Mouse (Mus musculus) thymus, adult 18-20 months (tissue): Measurements from ENCODE around the gene Trp53.
"Not testable (repeated sequence)": the region's sequence is repeated elsewhere in the genome, so short reads cannot be mapped to it uniquely, and the experiment has no call there.

Source experiments
- DNase-seq, 2 experiments: peaks; one replicate each; pipeline ENCODE4 v3.0.0; 2022; ENCODE audit warnings: mixed read lengths in 2 of 2

Trp53 gene

DNA sequence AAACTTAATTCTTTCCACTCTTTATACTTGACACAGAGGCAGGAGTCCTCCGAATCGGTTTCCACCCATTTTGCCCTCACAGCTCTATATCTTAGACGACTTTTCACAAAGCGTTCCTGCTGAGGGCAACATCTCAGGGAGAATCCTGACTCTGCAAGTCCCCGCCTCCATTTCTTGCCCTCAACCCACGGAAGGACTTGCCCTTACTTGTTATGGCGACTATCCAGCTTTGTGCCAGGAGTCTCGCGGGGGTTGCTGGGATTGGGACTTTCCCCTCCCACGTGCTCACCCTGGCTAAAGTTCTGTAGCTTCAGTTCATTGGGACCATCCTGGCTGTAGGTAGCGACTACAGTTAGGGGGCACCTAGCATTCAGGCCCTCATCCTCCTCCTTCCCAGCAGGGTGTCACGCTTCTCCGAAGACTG is at the start of gene Trp53, which contains the start of gene Wrap53:
Trp53 (plus strand) TSS at position 269 of the 424 bp plus-strand sequence.
Wrap53 (minus strand) TSS at position 165 of the 424 bp plus-strand sequence.
- DNase-seq = peak; percentile 86 to 92

DNA sequence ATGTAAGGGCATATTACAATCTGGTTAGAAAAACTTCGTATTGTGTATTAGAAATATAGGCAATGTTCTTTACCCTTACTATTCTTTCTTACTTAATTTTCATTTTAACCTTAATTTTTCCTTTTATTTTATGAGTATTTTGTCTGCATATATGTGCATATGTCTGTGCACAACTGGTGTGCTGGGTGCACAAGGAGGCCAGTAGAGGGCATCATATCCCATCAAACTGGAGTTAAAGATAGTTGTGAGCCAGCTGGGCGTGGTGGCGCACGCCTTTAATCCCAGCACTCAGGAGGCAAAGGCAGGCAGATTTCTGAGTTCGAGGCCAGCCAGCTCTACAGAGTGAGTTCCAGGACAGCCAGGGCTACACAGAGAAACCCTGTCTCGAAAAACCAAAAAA is 49.4 kb upstream of the Trp53 start:
- DNase-seq = not testable (repeated sequence)

DNA sequence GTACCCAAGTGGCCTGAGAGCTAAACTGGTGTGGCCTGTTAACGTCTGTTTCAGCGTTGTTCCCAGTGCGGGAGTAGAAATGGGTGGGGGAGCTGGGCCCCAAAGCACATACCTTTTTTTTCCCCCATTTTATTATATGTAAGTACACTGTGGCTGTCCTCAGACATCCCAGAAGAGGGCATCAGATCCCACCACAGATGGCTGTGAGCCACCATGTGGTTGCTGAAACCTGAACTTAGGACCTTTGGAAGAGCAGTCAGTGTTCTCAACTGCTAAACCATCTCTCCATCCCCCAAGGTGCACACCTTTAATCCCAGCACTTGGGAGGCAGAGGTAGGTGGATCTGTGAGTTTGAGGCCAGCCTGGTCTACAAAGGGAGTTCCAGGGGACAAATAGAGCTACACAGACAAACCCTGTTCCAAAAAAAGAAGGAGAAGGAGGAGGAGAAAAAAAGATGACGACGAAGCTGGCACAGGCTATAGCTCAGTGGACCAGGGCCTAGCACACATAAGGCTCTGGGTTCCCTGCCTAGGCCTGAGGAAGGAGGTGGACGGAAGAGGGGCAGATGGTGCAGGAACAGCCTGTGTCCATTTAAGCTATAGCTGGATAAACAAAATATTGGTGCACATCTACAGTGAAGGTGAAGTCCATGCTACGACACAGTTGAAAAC is 47.5 kb upstream of the Trp53 start:
- no peak for DNase-seq

DNA sequence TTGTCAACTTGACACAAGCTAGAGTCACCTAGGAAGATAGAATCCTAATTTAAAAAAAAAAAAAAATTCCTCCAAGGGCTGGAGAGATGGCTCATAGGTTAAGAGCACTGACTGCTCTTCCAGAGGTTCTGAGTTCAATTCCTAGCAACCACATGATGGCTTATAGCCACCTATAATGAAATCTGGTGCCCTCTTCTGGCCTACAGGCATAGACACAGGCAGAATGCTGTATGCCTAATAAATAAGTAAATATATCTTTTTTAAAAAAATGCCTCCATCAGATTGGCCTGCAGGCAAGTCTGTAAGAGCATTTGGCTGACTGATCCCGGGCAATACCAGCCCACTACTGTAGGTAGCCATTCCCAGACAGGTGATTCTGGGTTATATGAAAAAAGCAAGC is 45.2 kb upstream of the Trp53 start:
- DNase-seq = no peak

DNA sequence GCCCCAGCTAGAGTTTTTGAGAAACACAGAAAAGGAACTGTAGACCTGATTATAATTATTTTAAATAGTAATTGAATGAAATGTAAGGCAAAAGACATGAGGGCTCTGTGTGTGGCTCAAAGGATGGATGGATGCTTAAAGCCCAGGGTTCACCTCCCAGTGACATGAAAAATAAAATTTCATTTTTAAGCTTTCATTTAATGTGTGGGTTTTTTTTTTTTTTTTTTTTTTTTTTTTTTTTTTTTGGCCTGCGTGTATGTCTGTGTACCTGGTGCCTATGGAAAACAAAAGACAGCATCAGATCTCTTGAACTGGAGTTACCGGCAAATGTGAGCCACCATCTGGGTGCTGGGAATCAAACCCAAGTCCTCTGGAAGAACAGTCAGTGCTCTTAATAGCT is 39.5 kb upstream of the Trp53 start:
- DNase-seq = no peak

DNA sequence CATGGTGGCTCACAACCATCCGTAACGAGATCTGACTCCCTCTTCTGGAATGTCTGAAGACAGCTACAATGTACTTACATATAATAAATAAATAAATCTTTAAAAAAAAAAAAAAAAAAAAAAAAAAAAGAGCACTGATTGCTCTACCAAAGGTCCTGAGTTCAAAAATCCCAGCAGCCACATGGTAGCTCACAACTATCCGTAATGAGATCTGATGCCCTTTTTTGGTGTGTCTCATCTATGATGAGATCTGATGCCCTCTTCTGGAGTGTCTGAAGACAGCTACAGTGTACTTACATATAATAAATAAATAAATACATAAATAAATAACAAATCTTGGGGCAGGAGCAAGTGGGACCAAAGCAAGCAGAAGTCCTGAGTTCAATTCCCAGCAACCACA is 38.4 kb upstream of the Trp53 start:
- not testable (repeated sequence) for DNase-seq

DNA sequence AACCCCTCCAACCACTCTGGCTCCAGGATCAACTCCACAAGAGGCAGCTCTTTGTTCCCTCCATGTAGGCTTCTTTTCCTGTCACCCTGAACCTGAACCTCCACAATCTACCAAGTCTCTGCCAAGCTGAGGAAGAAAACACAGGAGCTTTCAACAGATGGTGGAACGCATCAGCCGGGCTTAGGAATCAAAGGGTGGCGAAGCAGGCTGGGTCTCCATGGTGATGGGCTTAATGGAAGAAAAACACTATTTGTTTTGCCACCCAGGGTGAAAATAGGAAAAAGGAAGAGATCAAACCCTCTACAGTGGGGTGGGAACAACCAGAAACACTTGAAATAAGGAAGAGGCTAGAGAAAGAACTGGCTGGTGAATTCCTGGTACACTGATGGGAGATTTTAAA is 36.6 kb upstream of the Trp53 start:
- DNase-seq = no peak

DNA sequence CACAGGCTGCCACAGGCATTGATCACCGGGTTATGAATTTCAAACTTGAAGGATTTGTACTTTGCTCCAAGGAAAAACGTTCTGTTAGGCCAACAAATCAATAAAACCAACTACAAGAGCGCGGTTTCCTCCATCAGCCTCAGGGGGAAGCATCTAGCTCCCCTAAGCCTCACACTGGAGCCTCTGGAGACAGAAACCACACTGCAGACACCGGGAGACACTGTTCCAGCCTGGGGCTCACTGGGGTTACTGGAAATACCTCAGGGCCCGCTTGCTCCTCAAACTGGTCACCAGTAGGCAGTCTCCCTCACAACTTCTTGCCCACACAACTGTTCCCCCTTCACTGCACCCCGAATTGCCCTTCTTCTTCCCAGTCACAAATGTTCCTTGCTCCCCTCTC is 34.2 kb upstream of the Trp53 start:
- no peak for DNase-seq

DNA sequence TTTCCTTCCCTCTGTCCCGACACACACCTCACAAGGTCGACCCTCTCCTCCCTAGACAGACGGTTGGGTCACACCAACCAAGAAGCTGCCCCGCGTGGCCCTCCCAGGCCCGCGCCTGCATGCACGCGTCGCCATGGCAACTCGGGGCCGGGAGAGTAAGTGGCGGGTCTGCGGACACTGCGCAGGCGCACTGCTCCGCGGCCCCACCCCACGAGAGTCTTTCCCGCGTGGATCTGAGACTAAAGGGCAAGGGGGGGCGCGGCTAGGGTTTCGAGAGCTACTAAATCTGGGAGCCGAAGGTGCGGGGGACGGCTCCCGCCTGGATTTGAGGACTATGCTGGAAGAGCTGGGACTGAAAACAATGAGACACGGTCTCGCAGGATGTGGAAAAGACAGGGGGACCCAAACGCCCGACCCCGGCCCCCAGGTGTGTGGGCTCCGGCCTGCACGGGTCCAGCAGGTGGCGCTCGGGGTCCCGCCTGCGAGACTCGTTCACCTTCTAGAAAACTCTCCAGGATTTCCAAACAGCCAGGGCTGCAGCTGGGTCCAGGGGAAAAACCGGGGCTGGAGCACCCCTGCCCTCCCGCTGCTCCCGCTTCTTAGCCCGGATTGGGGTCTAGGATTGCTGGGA is 33.6 kb upstream of the Trp53 start:
- peak; percentile 51 to 67 for DNase-seq

DNA sequence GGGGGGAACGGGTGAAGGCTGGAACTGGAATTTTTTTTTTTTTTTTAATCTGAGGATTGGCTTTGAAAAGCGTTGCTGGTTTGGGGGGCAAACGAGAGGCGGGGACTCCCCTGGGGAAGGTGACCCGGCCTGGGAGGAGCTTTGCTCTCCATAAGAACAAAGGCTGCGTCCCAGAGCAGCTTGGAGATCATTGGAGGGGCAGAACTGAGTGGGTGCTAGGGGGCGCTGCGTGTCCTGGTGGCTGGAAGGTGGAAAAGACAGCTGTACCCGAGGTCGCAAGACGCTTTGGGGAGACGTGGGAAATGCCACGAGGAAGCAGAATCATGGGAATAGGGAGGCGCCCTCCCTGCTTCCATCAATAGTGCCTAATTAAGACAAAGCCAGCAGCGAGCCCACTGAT is 33.1 kb upstream of the Trp53 start:
- peak in 1 of 2 experiments; percentile 44 for DNase-seq

DNA sequence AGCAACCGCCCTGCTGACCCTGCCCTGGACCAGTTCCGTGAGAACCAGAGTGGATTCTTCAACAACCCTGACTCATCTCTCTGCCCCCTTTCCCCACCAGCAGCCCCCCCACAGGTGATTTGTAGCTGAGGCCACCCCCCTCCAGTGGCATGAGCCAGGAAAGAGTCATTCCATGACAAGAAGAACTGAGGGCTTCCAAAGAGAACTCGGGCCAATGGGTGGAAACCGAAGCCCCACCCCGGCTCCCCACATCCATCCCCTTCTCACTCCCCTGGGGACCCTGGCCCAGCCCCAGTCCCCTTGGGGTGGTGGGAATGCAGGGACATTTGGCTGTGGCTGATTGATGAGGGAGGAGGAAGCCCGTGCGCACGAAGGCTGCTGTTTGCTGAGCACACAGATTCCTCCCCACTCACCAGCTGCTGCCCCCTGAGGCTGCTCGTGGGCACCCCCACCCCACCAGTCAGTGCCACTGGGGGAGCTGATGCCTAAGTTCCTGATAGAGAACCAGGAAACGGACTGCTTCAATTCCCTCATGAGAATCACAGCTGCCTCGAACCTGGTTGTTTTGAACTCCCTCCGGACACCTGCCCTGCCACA is 31.0 kb upstream of the Trp53 start, which contains the start of gene Dnah2:
Dnah2 (minus strand) TSS at position 51 of the 597 bp plus-strand sequence.
- DNase-seq = no peak

DNA sequence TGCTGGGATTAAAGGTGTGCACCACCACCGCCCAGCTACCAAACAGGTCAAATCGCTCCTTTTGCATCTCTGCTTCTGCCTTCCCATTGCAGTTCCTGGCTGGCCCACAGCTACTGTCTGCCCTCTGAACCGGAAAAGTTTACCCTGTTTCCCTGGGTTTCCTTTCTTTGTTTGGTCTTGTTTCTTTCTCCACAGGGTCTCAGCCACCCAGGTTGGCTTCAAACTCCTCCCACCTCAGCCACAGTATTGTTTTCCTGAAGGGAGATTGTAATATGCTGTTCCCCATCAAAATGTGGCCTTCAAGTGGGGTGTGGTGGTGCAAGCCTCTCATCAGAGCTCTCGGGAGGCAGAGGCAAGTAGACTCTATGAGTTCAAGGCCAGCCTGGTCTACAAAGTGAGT is 28.8 kb upstream of the Trp53 start:
- DNase-seq = no peak

DNA sequence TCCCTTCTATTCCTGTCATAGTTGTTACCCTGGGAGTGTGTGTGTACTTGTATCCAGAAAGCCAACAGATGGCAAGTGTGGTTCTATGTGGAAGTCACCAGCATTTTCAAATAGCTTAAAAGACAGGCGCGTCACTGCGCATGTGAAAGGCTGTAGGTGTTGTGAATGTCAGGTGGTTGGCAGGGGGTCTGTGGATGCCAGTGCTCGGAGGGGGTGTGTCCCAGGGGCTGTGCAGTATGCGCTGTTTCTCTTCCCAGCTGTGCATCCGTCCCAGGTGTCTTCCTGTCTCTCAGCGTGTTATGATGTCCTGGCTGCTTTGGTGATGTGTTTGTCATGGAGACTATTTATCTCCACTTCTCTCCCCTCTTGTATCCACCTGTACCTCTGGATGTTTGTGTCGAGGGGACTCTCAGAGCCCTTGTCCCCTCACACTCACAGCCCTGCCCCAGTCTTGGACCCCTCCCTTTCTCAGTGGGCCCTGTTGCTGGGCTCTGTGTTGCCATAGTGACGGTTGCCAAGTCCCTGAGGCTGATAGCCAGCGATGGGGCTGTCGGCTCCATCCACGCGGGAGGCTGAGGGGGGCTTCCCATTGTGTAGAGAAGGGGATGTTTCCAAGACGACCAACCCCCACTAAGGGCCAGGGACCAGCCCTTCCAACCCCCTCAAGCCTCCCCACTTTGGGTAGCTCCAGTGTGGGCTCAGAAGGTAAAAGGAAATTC is 27.4 kb upstream of the Trp53 start:
- DNase-seq = peak in 1 of 2 experiments; percentile 40

DNA sequence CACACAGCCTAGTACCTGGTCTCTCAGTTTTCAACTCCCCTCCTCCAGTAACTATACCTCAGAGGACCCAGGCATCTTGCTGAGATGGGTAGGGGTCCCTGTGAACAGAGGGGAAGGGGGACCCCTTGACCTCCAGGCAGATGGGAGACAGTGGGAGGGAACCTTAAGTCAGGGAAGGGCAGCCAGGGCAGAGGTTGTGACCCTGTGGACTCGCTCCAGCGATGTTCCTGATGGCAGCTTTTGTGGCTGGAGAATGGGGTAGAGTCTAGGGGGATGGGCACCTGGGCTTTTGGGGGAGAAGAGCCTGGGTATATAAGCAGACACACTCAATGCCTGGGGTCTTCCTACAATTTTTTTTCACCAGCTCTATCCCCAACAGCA is 26.8 kb upstream of the Trp53 start:
- no peak for DNase-seq

DNA sequence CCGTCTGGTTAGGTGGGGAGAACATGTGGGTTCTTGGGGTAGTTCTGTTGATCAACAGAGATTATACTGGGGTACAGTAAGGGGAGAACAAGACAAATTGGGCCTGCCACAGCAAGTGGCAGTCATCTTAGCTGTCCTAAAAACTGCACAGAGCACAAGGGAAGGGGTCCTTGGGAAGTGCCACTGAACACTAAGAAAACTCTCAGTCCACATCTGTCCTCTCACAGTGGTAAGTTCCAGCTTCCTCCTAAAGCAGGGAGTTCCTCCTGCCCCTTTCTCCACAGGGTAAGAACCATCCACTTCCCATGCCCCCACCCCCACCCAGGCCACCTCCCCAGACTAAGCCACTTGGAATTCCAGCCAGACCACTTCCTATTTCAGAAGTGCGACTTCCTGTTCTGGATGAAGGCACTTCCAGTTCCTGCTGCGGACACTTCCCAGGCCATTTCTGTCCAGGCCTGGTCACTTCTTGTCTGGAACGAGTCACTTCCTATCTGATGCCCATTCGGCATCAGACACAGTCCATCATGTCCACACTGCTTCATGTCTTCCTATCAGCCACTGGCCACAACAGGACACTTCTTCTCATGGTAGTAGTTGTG is 25.5 kb upstream of the Trp53 start:
- DNase-seq = no peak

DNA sequence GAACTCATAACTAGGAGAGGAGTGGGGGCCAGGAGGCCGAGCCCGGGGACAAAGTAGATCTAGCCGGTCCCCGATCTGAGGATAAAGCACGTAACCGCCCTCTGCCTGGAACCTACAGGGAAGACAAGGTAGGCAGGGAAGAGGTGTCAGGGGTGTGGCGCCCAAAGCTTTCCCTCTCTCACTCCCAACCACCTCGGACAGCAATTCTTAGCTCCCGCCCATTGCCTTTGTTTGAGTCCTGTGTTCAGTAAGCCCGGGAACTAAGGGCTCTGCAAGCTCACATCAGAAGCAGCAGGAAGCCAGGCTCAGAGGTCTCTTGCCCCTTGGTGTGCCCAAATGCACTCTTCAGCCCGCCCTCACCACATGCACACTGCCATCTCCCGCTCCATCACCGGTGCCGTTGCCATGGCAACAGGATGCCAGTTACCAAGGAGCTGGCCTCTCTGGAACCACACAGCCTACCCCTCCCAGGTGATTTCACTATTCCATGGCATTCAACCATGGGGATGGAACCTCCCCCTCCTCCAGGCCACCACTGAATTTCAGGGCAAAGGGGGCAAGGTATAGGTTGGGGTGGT is 22.7 kb upstream of the Trp53 start:
- DNase-seq = no peak

DNA sequence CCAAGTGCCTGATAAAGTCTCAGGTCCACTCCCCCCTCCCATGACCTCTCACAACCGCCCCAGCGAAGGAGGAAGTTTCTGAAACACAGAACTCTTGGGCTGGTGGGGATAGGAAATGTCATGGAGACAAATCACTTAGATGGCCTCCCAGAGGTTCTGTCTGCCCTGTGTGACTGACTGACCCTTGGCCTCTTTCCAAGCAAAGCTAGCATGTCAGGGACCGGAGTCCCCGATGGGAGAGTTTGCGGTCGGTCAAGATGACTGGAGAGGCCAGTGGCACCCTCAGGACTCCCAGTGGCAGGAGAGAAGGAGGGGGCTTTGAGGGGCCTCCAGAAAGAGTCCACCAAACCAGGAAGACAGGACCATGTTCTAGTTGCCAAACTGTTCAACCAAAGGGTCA is 21.4 kb upstream of the Trp53 start:
- no peak for DNase-seq

DNA sequence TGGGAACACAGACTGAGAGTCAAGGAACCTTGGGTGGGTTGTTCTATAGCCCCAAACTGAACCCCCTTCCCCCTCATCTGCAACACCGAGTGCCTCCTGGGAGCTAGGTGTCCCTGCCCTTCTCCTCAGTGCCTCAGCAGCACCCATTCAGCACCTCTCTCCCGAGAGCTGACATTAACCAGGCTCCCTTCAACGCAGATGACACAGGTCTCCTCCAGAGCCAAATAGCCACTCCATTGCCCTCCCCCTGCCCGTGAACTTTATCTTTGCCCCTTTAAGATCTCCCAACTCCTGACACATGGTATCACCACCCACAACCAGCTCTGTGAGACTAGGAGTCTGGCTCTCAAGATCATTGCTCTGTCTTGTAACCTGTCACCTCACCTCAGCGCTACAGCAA is 21.0 kb upstream of the Trp53 start:
- DNase-seq = no peak

DNA sequence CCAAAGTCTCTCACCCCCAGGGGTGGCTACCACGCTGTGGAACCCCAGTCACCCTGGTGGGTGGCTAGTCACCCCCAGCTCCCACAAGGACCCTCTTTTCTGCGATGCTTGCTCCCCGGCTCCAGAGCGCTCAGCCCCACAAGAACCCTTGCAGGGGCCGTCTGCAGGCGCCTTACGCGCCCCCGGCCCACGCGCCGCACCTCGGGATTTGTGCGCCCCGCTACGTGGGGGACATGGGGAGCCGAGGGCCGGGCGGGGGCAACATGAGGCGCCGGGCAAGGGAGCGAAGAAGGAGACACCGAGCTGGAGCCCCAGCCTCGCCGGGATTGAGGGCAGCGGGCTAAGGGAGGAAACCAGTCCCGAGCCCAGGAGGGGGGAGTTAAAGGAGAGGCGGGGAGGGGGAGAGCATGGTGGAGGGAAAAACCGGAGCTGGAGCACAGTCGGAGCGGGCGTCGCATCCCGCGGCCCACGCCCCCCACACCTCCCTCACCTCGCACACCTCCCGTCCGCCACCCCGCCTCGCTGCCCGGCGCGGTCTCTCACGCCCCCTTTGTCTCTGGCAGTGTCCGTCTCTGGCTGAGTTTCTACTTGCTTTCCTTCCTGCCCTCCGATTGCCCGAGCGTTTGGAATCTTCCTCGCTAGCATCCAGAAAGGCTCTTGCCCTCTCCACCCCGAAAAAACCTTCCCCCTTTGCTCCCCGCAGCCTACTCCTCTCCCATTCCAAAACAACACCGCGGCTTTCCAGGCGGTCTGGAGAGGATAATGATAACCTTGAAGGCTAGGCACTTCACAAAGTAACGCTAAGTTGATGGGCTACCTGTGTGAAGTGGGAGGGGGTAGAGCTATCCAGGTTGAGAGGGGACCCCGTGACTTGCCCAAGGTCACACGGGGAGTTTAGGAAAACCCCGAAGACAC is 20.1 kb upstream of the Trp53 start, which contains the start of gene Efnb3:
Efnb3 (minus strand) TSS at position 355 of the 915 bp plus-strand sequence.
- no peak for DNase-seq

DNA sequence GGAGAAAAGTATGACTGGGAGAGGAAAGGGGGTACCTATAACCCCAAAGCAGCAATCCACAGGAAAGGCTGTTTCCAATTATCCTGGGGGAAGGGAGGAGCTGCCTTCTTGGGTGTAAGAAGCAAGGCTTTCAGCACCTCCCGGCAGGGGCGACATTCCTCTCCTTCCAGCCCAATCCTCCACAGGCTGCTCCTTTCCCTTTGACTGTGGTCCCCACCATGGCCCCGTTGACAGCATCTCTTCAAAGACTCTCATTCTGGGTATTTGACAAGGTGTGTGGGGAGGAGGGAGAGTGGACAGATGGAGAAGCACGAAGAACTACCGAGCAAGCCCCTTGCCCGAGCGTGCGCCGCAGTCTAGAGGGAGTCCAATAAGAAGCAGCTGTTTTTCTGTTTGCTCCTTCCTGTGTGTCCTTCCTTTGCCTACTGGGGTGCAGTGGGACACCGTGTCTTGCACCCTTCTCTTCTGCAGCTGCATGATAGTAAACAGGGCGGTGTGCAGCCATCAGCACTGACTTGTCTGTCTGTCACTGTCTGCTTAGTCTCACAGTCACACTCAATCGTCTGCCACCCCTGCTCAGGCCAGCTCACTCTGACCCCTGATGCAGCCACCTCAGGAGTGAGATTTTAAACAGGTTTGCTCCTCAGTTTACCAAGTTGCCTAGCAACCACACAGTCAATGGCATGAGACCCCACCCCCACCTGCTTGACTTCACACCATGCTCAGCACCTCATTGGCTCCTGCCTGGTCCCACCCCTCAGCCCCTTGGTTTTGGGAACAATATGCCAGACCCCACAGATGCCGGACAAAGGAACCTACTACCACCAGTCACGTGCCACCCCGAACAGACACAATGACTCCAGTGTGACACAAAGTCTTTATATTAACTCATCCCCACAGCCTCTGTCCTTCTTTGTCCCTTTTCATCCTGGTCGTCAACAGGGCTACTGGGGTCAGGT is 19.0 kb upstream of the Trp53 start:
- DNase-seq = no peak
